Mouse (Mus musculus) lung, postnatal 36 days (tissue): ENCODE data around the gene Ubac1.
A peak's percentile ranks its signal among the peaks of the same experiment; 100 is the strongest.

ENCODE experiments used
- DNase-seq: peaks from one replicate; pipeline ENCODE4 v3.0.0; 2022; ENCODE audit warnings: mixed read lengths

Gene Ubac1

GRCm38 (mm10) chr2:26021561-26022257 is at the start of gene Ubac1:
Ubac1 (minus strand) TSS chr2:26021747.
- peak; percentile 93 for DNase-seq

- DNase-seq = no peak
Observed at GRCm38 (mm10) chr2:26068592-26068991, 47.0 kb upstream of the Ubac1 start.

- no peak for DNase-seq
Observed at GRCm38 (mm10) chr2:26068175-26068574, 46.6 kb upstream of the Ubac1 start.

GRCm38 (mm10) chr2:26066527-26066926 is 45.0 kb upstream of the Ubac1 start:
- no peak for DNase-seq

- DNase-seq = no peak
Observed at GRCm38 (mm10) chr2:26062742-26063427, 41.3 kb upstream of the Ubac1 start.

- no peak for DNase-seq
Observed at GRCm38 (mm10) chr2:26062241-26062640, 40.7 kb upstream of the Ubac1 start.

- DNase-seq = no peak
Observed at GRCm38 (mm10) chr2:26061018-26061666, 39.6 kb upstream of the Ubac1 start.

GRCm38 (mm10) chr2:26057053-26057452 is 35.5 kb upstream of the Ubac1 start:
- no peak for DNase-seq

- no peak for DNase-seq
Observed at GRCm38 (mm10) chr2:26056226-26056625, 34.7 kb upstream of the Ubac1 start.

- no peak for DNase-seq
Observed at GRCm38 (mm10) chr2:26055747-26056102, 34.2 kb upstream of the Ubac1 start.

GRCm38 (mm10) chr2:26055046-26055746 is 33.6 kb upstream of the Ubac1 start:
- peak; percentile 65 for DNase-seq

GRCm38 (mm10) chr2:26052806-26053205 is 31.3 kb upstream of the Ubac1 start:
- DNase-seq = no peak

GRCm38 (mm10) chr2:26048816-26049215 is 27.3 kb upstream of the Ubac1 start:
- no peak for DNase-seq

GRCm38 (mm10) chr2:26044216-26044615 is 22.7 kb upstream of the Ubac1 start:
- DNase-seq = no peak

GRCm38 (mm10) chr2:26042603-26043002 is 21.1 kb upstream of the Ubac1 start:
- DNase-seq = no peak

GRCm38 (mm10) chr2:26041163-26041810 is 19.7 kb upstream of the Ubac1 start:
- no peak for DNase-seq

- DNase-seq = no peak
Observed at GRCm38 (mm10) chr2:26039951-26040350, 18.4 kb upstream of the Ubac1 start.

GRCm38 (mm10) chr2:26037386-26037785 is 15.8 kb upstream of the Ubac1 start:
- DNase-seq = no peak

GRCm38 (mm10) chr2:26034344-26035050 is 12.9 kb upstream of the Ubac1 start:
- DNase-seq = no peak

- no peak for DNase-seq
Observed at GRCm38 (mm10) chr2:26030288-26030687, 8.7 kb upstream of the Ubac1 start.

- DNase-seq = peak; percentile 36
Observed at GRCm38 (mm10) chr2:26024138-26025075, 2.9 kb upstream of the Ubac1 start.
